Mouse (Mus musculus) 416B (cell line): ENCODE data around the gene Gm20696.

Source experiments
- DNase-seq: peaks from one replicate; pipeline ENCODE4 v3.0.0; 2011; ENCODE audit warnings: low read depth

Gene Gm20696

DNA sequence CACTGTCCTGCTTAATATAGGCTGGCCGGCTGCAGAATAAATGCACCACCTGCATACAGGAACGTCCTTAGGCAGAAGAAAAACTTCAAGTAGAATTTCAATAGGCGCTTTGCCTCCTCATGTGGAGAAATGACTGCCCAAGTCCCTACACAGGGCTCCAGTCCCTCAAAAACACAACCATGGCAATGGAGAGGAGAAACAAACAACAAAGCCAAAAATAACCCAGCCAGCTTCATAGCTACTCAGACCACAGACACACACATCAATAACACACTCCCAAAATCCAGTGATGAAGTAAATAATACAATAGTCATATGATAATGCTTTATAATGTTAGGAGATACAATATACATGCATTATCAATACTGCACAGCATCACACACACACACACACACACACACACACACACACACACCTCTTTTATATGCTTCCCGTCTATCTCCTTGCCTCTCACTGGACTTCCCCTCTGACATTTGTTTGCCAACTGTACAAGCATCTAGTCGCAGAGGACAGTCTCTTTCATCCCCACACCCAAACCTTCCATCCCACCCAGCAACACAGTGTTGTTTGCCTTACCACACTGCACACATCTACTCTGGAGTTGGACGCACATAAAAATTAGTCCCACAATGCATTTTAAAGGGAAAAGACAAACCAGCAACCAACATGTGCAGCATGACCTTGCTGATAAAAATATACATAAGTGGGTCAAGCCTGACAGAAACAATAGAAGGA, 306.7 kb downstream of the Gm20696 start:
- no peak for DNase-seq

DNA sequence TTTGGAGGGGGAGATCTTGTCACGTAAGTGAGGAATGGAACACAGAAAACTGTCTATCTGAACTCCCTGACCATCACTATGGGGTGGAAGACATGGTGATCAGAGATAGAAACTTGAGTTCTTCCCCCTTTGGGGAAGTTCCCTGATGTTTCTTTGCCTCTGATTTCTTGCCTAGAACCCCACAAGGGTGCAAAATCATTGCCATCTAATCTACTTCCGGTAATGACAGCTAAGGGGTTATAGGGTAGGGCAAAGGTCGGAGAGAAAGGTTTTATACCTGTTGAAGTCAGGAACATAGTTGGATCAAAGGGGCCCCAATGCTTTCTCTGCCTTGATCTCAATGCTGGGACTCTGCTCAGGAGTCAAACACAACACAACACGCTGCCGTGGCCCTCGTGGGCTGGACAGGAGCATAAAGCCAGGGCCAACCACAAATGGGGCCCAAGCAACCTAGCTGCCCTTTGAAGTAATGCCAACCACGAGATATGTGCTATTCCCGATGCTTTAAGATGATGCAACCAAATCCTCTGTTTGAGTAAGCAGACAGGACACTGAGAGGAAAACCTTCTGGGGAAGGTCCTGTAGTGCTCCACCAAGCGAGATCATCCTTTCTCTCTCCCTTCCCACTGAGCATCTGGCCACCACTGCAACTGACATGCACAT, 307.4 kb downstream of the Gm20696 start:
- DNase-seq: peak; percentile 65

DNA sequence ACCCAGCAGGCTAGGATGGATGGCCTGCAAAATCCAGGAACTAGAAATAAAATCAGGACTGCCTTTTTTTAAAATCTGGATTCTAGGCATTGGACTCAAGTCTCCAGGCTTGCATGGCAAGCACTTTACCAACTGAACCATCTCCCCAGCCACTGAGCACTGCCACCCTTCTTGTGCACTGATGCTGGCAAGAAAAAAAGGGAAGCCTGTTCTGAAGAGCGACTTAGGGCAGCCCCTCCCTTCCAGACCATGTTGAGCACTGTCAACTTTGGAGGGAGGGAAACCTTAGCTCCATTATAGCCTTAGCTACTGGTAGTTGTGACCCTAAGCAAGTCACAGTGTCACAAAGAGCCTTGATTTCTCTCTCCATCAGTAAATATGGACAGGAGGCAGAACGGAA, 308.7 kb downstream of the Gm20696 start:
- DNase-seq: no peak

DNA sequence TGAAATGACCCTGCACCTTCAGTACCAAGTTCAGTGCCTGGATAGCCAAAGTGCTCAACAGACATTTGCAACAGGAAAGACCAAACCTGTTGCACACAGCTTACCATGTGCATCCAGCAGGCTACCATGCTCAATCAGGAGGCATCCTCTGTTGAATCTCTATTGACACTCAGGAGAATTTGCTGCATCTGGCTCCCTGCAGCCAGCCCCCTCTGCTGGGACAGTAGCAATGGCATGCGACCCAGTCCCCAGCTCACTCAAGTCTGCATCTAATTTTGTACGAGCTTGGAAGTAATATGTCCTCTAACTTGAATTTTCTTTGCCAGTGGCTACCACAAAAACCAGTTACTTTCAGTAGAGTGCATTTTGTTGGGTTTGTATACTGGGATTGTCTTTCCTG, 312.3 kb downstream of the Gm20696 start:
- no peak for DNase-seq

DNA sequence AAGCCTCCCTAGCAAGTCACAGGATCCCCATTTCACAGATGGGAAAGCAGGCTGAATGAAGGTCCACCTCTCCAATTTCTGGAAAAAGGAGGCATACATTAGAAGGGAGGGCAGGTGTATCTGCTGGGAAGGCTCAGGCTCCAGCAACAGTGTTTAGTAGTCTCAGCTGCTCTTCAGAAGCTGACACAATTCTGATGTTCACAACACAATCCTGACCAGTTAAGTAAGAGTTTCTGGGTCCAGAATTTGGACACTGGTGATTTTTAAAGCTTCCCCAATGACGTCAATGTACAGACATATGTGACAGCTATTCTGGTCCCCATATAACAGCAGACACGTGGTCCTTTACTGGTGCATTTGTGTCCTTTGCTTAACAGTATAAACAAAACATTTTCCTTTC, 313.2 kb downstream of the Gm20696 start:
- no peak for DNase-seq

DNA sequence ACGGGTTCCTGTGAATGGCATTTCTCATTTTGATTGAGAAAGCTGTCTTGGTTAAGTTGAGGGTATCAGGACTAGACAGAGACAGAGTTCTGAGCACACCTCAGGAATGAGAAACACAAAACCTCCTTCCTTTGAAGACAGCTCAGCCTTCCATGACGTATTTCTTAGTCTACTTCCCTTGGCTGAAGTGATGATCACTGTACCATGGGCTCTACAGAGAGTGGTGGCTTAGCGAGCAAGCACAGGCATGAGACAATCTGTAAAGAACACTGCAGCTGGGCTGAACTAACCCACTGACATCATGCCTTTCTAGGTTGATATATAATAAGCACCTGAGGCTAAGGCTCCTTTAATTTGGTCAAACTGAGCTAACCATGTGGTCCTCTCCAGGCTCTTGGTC, 316.0 kb downstream of the Gm20696 start:
- DNase-seq: no peak

DNA sequence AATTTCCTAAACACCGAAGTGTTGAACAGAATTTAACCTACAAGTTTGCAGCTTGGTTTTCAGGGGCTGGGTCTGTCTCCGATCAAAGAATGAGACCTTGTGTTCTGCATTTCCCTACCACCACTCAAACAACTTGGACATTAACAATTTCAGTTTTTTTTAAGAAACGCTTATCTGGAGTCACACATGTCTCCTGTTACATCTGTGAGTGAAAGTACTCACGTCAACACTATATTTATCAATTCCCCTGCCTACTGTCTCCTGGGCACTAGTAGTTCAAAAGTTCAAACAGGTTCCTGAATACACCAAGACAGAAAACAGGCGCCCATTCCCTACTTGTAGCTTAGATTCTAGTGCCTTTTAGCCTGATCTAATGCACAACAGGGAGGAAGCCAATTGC, 316.4 kb downstream of the Gm20696 start:
- DNase-seq: no peak

DNA sequence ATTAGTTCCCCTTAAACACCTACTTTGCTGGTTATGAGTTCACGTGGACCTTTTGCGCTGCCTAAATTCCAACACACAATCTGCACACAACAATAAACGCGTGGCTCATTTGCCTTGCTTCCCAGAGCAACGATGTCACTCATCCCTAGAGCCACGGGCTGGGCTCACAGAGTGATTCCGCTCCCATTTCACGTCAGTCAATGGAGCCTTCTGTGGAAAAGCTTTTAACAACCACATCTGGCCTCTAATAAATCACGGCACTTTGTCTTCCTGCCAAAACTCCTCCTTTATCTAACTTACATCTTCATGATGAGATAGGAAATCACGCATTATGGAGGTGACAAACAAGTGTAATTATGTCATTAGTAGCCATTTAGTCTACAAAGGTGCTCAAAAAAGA, 318.8 kb downstream of the Gm20696 start:
- DNase-seq: no peak

DNA sequence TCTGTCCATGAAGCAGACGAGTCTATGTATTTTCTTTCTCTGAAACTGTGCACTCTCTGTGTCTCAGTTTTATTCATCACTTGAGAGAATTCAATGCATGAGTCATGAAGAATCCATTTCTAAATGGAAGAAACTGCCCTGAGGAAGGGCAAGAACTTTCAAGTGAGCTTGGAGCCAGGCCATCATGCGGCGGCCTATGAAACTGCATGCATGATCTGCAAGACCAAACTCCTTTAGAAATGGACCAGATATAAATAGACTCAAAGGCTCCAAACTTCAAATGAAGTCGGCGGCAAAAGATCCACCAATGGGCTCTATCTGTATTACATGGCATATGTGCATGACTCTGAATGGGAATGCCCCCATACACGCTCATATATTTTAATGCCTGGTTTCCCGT, 321.6 kb downstream of the Gm20696 start:
- no peak for DNase-seq

DNA sequence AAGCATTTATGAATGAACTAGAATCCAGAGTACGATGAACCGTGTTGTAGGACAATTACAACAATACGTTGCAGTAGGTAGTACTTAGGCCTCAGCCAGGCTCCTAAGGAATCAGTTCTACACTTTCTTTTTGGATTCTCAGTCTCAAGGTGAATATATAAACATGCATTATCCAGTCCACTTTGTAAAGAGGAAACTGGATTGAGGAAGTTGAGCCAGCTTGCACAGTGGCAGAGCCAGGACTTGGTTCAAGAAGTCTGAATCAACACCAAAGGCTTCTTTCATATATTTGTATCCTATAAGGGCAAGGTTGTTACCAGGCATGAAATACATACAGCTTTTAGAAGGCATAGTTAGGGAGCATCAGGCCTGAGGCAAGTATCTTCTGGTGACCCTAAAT, 322.2 kb downstream of the Gm20696 start:
- DNase-seq: peak; percentile 47

DNA sequence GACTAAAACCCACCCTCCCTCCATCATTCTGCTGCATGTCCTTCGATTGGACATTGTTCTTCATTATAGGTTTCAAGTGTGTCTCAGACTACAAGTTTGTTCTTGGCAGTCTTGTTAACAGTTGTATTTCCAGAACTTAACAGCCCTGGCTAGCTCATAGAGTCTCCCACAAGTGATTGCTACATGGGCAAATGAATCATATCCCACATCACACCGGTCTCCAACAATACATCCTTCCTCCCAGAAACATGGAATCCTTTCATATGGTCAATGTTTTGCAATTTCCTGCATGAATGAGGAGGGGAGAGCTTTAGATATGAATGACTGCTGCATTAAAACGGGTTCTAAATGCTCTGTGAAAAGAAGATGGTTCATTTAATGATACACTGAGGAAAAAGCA, 322.8 kb downstream of the Gm20696 start:
- DNase-seq: peak; percentile 92

DNA sequence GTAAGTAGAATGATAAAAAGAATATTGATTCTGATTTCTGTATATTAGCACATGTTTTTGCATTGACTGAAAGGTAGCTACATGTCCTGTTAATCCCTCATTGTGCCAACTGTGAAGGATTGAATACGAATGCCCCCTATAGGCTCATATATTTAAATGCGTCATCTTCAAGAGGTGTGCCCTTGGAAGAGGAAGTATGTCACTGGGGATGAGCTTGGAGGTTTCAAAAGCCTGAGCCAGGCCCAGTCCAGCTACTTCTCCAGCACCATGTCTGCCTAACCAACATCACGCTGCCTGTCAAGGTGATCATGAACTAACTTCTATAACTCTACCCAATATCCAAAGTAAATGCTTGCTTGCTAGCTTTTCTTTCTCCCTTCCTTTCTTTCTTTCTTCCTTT, 324.2 kb downstream of the Gm20696 start:
- peak; percentile 52 for DNase-seq

DNA sequence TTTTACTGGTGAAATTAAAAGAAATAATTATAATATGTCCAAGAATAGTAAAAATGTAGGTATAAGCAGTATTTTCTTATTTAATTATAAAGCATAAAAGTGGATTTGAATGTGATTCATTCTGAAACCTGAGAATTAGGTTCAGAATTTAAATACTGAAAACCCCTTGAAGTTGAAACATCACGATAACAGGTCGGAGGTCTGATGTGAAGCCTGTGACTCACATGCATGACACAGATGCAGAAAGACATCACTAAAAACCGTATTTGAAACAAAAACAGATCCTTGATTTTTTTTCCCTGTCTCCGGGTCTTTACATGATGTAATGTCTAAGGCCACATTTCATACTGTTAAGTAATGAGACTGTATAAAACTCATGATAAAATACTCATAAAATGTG, 325.7 kb downstream of the Gm20696 start:
- peak; percentile 23 for DNase-seq

DNA sequence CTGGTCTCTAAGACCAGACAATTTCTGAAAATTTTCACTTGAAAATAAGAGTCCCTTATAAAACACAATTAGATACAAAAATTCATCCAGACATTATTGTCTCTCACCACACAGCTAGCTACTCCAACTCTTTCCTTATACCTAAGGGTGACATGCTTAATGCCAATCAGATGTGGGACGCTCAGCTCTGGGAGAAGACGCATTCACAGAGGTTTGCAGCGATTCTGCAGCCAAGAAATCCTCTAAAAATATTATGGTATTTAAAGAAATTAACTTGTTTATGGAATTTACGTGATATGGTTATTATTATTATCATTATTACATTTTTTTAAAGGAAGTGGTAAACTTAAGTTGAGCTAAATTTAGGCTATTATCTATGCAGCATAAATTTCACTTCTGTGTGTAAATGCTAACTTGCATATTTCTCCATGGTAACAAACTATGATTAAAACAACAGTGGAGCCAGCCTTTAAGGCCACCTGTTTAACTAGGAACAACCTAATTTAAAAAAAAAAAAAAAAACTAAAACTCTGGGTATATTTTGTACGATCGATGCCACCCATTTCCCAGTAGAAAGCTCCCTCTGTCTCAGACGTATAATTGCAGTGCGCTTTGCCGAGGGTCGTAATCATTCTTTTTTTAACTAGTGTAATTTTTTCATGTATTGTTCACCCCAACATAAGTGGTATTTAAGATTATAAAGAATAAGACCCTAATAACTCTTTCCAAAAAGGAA, 326.4 kb downstream of the Gm20696 start:
- peak; percentile 24 for DNase-seq

DNA sequence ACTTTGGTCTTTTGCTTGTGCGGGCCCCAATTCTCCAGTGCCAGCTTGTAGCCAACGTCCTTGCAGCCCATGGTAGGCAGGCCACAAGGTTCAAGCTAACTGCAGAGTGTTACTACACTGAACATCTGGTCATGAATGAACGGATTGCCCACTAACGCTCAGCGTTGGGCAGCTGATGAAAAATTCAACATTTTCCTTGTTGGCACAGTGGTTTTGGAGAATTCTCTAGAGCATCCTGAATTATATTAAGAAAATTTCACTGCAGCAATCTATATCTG, 327.3 kb downstream of the Gm20696 start:
- DNase-seq: peak; percentile 68

DNA sequence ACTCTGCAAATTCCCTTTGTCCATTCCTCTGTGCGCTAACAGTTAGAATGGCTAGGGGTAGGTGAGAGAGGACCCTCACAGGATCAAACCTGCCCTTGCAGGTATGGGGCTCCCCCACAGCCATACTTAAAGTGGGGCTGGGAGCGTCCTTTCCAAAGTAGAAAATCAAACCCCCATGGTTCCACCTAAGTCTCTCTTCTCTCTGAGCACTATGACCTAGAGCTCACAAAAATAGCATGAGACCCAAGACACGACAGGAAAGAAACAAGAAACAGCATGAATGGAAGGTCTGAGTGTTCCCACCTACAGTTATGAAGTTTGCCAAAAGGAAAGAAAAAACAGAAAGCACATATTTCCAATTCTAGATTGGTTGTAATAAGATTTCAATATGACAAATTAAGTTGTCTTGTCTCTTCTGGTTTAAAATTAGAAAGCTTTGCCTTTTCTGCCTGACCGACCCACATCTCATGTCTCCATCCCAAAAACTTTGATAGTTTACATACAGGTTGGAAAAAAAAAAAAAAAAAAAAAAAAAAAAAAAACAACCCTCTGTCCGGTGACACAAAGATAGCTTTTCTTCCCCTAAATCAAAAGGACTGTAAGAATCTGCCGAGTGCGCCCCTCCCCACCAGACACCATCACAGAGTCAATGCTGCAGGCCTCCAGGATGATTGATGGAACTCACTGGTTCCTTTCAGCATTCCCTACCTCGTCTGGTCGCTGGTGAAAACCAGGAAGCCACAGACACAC, 327.8 kb downstream of the Gm20696 start:
- no peak for DNase-seq

DNA sequence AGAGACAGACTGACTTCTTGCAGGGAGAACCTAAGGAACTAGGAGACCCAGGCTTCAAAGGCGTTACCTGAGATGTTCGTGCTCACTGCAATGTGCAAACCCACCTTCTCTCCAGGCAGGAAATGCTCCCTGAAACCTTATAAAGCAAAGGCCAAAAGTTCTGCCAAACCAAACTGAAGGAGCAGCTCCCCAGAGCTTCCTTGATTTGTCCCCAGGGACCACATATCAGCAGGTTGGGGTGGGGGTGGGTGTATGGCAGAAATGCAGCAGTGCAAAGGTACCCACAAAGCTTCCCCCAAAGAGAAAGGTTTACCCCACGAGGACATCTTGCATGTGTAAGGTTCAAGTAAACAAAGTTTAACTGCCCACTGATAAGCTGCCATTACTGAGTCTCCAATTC, 328.4 kb downstream of the Gm20696 start:
- no peak for DNase-seq

DNA sequence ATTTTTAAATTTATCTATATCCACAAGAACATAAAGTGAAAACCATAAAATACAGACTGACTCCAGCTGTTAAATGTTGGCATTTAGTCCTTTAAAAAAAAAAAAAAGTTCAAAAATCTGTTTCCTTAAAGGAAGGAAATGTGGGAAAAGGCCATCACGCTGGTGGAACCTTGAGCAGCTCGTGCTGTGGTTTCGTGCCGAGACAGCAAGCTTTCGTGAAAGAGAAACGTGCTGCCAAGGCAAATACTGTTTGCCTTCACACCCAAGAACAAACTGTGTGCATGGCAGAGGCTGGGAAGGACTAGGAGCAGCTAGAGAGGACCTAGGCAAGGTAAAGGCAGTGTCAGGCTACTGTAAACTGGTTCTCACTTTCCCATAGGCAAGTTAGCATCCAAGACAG, 329.0 kb downstream of the Gm20696 start:
- peak; percentile 81 for DNase-seq

DNA sequence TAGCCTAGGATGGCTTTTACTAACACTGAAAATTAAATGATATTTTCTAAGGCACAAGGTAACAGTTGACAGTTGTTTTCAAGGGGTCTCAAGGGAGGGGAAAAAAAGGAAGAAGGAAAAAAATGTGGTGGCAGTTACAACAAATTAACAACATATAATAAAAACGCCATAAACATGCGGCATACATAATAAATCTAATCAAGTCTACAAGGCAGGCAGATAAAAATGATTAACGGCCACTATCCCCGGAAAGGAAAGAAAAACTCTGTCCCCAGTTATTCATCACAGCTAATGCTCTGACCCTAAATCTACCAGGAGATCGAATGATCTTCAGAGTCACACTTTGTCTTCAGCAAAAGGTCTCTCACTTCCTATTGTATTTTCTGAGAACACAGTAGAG, 330.4 kb downstream of the Gm20696 start:
- no peak for DNase-seq

DNA sequence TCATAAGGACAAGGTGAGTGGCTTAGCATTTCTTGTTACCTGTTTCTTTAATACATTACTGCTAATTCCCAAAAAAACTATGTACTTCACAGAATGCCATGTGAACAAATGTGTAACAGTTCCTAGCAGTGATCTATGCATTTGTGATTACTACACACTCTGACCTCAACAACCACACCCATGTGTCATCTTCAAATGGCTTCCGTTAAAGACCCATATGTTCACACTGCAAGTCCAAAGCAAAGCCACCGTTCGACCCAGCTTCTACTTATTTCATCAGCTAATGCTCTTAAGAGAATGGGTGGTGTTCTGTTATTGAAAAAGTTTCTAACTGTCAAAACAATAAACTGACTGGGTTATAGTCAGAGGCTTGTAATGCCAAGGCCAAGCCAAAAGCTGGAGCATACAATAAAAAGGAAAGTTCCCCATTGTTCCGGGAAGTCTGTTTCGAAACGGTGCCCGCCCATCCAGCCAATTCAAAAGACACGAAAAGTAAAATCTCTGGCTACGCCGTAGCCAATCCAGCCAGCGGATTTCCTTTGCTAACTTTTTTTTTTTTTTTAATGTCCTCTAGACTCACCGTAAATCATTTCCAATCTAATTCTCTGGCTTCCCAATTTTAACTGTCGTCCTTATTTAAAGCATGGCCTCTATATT, 331.3 kb downstream of the Gm20696 start:
- DNase-seq: peak; percentile 83

DNA sequence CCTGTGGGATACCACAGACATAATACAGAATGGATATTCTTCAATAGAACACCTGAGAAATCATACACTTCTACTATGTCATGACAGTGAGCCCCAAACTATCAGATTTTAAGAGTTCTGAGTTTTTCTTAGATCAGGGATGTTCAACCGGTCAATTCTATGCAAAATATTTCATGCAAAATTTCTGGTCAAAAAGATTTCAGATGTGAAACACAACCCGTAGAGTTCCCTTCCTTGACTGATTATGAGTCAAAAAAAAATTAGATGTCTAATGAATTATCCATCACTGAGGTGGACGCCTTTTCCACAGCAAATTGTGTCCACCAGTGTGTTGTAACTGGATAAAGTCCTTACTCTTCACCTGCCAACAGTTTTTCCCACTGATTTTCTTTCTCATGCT, 332.3 kb downstream of the Gm20696 start:
- no peak for DNase-seq

DNA sequence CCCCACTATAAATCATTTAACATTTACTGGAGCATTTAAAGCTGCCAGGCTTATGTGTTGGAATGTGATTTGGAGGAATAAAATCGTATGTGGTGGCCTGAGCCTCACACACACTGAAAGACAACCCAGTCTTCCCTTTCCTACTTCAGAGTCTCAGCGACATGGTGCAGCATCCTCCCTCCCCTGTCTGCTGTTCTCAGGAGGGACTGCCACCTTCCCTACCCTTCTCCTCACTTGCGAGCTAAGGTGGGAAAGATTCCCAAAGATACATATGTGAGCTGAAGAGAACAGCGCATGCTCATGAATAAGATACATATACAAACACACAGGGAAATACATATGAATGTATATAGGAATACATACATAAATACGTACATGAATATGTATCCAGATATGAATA, 333.5 kb downstream of the Gm20696 start:
- no peak for DNase-seq
